Mouse (Mus musculus): ENCODE measurements around the gene Gm7849.
"Not testable (repeated sequence)": the region's sequence is repeated elsewhere in the genome, so short reads cannot be mapped to it uniquely, and the experiment has no call there.

Gm7849 gene

DNA sequence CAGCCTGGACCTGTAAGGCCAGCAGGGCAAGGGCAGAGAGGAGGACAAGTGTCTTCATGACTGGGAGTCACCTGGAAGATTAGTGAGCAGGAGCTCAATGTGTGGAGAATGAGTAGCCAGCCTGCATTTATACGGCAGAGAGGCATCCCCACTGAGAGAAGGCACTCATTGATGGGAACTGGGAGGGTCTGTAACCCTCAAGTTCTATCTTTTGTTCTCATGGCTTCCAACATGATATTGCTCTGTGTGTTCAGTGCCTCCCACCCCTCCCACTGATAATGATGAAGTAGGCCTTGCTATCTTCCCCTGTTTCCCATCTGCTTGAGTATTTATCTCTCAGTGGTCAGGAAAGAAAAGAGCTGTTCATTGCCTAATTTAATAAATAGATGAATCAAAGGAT, at the start of gene Gm7849:
Gene Gm7849, minus strand, starts transcription at position 101 of the 400 bp plus-strand sequence.
- not testable (repeated sequence) for DNase-seq (ENCODE audit: low spot score)

DNA sequence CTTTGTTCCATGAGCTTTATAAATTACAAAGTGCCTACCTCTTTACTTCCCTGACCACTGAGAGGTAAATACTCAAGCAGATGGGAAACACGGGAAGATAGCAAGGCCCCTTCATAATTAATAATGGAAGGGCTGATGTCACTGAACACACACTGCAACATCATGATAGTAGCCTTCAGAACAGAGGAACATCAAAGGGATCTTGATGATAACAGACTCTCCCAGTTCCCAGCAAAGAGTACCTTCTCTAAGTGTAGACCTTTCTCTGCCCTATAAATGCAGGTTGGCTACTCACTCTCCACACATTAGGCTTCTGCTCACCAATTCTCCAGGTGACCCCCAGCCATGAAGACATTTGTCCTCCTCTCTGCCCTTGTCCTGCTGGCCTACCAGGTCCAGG, 29.2 kb downstream of the Gm7849 start, which contains the start of gene Defa36:
Gene Defa36, plus strand, starts transcription at position 301 of the 400 bp plus-strand sequence.
- DNase-seq (ENCODE audit: low spot score) = not testable (repeated sequence)

Measured in T-cell, adult 2 months (primary cell).